Mouse (Mus musculus) telencephalon, adult 2 months (tissue): ENCODE data around the gene Asb9.

Experiments
- DNase-seq: peaks from one replicate; pipeline ENCODE4 v3.0.0-alpha.2; 2011; ENCODE audit warnings: low read depth, low spot score

Asb9 gene

DNA sequence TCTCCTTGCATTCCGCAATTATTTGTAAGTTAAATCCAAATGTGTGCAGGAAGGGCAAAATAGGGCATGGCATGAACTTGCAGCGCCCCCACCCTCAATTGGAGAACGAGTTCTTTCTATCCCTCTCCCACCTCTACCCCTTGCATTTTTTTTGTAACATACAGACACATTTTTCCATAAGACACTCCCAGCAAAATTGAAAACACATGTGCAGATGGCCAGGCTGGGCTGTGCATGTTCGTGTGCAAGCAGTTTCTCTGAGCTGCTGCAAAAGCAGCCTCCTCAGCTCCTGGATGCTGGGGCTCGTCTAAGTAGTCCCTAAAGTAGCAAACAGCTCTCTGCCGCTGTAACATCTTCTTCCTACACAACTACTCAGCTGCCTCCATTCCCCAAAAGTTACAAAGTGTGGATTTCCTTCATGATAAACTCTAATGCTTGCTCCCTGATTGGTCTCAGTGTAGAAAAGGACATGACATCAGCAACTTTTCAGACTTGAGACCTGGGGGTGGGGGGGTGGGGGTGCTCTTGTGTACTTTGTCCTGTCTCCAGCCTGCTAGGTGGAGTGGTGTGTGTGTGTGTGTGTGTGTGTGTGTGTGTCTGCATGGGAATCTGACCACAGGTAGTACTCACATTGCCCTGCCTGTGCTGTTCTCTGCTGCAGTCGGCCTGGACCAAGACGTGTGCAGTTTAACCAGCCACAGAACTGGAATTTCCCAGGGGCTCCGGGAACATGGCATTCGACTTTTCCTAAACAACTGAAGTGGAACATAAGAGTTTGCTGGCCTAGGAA lies at the start of gene Asb9:
Gene Asb9 (plus strand): TSS at position 619 of the 790 bp plus-strand sequence.
- no peak for DNase-seq

DNA sequence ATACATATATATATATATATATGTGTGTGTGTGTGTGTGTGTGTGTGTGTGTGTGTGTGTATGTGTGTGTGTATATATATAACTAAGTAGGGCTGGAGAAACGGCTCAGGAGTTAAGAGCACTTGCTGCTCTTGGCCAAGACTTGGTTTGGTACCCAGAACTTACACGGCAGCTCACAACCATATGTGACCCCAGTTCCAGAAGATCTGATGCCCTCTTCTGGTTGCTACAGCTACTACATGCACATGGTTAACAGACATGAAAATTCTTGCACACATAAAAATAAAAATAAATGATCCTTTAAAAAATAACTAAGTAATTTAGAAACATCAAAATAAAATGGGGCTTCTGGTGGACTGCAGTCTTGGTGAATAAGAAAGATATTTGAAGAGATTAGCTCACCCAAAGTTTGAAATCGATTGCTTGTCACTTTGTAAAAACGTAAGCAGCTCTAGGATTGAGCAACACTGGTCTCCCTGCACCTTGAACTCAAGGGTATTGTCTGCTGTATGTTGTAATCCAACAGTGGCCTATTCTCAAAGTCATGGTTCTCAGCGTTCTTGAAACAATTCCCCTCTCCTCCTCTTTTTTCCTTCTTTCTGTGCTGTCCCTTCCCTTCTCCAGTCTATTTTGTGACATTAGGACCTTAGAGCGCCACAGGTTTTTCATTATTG lies 46.8 kb upstream of the Asb9 start:
- DNase-seq: no peak

DNA sequence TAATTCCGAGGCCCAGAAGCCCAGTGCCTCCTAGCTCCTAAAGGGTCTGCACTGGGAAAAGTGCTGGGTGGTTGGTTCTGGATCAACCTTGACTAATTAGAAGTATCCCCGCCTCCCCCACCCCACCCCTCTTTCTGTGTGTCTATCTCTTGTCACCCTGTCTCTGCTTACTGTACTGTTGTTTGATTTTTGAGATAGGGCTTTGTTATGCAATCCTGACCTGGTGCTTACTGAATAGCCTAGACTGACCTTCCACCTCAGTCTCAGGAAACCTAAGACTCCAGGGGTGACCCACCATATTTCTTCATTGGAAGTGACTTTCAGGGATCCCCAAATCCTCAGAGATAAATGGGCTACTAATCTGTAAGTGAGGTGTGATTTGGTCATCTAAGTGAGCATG lies 3.9 kb upstream of the Asb9 start:
- no peak for DNase-seq

DNA sequence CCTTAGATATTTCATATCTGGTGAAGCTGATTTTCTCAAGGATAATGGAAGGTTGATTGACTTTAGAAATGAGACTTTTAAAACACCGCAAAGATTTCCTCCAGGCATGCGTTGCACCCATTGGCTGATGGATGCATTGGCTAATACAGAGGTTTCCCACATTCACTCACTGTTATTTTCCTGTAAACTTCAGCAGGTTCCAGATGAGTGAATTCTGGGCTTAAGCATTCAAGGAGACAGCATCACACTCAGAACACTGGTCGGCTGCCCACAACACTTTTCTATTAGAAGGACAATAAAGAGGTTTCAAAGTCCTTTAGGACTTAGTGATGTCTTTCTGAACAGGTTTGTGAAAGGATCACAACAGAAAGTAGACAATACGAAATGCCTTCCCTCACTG lies 941 bp downstream of the Asb9 start:
- DNase-seq: no peak

DNA sequence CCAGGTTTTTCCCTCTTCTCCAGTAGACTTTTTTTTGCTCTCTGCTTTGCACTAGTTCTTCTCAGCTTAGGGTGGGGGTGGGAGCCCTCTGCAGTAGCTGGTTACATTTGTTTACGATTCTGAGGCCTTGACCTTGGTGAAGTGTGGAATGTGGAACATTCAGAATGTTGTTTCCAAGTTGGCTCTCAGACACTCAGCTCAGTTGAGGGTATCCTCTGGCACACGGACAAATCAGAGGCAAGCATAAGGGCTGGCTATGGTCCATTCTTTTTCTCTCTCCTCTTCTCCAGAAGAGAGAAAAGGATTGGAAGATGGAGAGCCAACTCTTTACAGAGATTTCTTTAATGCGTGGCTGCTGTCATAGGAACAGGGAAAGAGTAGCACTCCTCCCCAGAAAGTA lies 2.6 kb downstream of the Asb9 start:
- DNase-seq: no peak

DNA sequence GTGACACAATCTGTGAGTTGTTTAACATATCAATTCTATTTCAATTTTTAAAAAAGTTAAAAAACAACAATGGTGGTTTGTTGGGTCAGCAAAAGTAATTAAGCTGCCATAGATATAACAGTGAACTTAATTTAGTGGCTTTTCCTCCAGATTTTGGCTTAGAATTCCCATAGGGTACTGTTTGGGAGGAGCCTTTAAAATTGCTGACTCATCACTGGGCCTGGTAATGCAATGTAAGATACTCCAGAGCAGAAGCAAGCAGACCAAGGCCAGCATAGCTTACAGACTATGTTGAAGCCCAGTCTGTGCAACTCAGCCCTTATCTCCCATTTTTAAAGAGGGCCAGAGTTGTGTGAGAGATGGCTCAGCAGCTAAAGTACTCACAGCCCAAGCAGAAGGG lies 16.0 kb downstream of the Asb9 start:
- no peak for DNase-seq

DNA sequence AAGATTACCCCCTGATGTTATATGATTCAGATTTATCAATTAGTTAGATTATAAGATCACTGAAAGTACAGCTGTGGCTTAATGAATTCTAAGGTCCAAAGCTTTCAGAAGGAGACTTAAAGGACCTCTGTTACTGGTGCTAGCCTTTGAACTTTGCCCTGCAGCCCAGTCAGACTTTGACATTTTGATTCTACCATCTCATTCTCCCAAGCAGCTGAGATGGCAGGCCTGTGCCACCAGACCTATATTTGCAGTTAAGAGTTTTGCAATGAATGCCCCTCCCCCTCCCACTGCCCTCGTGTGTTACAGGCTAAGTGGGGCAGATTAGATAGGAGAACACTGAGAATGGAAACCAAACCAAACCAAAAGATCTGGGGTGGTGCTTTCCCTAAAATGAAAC lies 20.4 kb downstream of the Asb9 start:
- no peak for DNase-seq

DNA sequence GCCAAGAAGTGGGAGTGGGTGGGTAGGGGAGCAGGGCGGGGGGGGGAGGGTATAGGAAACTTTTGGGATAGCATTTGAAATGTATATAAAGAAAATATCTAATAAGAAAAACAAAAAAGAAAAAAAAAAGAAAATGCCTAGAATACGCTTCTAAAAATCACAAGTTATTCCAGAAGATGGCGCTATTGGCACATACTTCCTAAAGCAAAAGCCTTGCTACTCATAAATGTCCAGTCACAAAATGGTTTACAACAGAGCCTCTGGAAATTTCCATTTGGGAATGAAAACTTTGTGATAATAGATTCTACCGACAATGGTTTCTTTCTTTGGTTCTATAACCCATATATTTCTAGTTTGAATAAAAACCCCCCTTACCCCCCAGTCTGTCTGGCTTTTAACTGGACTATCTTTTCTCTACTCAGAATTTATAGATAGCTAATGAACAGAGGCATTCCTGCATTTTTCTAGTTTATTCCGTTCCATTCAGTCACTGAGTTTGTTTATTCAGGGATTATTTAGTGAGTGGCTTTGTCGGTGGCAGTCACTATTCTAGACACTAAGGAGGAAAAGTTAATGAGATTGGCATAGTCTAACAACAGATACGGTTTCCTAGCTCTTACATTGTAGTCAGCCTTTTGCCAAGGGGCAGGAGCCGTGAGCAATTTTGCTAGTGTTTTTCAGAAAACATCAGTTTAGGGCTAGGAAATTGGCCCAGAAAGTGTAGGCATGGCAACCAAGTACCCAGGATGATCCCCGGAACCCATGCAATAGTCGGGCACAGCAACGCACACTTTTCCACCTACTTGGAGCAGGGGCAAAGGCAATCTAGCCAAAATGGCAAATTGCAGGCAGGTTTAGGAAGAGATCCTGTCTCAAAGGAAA lies 35.5 kb downstream of the Asb9 start:
- peak; percentile 32 for DNase-seq

DNA sequence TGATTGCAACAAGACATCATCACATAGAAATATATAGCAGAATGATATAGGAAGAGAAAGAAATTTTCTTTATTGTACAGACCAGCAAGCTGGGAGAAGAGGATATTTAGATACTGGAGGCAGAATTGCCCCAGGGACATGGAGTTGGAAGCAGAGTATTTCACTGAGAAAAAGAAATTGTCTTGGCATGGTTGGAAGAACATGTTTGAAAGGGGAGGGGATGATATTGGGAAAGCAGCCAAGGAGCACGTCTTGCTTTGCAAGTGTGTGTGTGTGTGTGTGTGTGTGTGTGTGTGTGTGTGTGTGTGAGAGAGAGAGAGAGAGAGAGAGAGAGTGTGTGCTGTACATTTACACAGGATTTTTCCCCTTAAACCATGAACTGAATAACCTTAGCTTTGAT lies 64.1 kb downstream of the Asb9 start:
- DNase-seq: no peak

DNA sequence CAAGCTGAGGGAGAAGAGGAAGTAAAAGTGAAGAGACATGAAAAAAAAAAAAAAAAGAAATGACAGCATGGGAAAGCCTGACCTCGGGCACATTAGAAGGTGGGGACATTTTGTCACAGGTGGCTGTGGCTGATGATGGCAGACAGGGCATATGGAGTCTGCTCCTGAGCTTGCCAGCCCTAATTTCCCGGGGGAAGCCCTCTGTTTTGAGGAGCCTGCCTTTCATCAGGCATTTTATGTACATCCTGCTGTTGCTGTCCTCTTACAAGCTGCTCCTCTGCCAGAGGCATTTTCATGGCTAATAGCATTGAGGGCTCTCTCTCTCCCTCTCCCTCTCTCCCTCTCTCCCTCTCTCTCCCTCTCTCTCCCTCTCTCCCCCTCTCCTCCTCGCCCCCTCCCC lies 70.8 kb downstream of the Asb9 start:
- DNase-seq: no peak
